Mouse (Mus musculus): ENCODE results near the gene Scube3.

DNA sequence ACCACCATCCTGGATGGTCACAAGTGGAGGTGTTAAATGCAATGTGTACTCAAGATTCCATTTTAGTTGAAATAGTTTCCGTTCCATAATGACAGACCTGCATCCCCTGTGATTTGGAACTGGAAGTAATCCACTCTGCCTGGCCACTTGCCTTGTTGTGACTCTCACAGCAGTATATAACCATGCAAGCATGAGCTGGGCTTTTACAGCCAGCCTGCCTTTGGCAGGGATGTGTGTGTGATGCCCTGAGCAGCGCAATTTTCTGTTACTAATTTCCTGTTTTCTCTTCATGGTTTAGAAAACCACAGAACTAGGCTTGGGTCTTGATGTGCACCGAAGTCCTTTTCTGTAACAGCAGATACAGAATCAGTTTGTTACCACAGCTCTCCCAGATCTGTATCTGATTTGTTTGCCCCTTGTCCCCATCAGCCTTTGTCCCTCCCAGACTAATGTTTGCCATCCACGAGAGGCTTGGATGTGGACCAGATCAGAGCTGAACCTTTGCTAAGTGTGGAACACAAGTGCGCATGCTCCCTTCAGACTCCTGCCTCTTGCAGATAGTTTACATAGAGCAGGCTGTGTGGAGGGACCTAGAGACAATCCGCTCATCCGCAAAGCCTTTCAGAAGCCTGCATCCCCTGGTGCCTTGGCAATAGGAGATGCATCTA is 43.2 kb downstream of the Scube3 start:
- TF ChIP-seq GATA1 (IDR thresholded peaks at IDR 0.05; ENCODE audit: borderline replicate concordance, low read length) (no peak), CTCF (IDR thresholded peaks at IDR 0.05; ENCODE audit: low read depth, low read length) (no peak), TAL1 (conservative IDR thresholded peaks at IDR 0.05; ENCODE audit: low read depth, low read length) (no peak), POLR2AphosphoS5 (IDR thresholded peaks at IDR 0.05; ENCODE audit: insufficient replicate concordance, low read depth, low read length) (no peak)

Data from G1E (cell line).